Mouse (Mus musculus) bone marrow macrophage, adult 2 months (primary cell): ENCODE measurements at regions not wholly inside any gene's neighbourhood (a gene's known extent, or its start where the extent isn't known, plus 50 kb on each side); places are given as distances from the start of the nearest gene placed in this dataset.

Source experiments
- H3K27ac ChIP-seq: 2 replicates; pipeline ENCODE4 v1.5.1; 2012; ENCODE audit warnings: low read depth, low read length; ENCODE audit not compliant: insufficient read depth
- H3K4me1 ChIP-seq: 2 replicates; pipeline ENCODE4 v1.6.1; 2012; ENCODE audit warnings: low read length; ENCODE audit not compliant: control insufficient read depth, insufficient read depth
- H3K4me3 ChIP-seq: 2 replicates; pipeline ENCODE4 v1.5.1; 2012; ENCODE audit warnings: mild to moderate bottlenecking, low read length, moderate library complexity; ENCODE audit not compliant: insufficient read depth
- CTCF ChIP-seq: IDR thresholded peaks from 2 replicates; pipeline ENCODE4 v1.5.1; 2012; ENCODE audit warnings: low read depth, mild to moderate bottlenecking, low read length, moderate library complexity
- POLR2A ChIP-seq: IDR thresholded peaks from 2 replicates; pipeline ENCODE4 v1.6.1; 2012; ENCODE audit warnings: mild to moderate bottlenecking, low read depth, low read length, borderline replicate concordance

- no peak overlapping the region for H3K4me3 ChIP-seq
- no peak overlapping the region for H3K27ac ChIP-seq
- no peak for TF ChIP-seq CTCF
- H3K4me1 ChIP-seq = no peaks in the 10 kb centered on the region
Measured at GRCm38 (mm10) chr16:75249170-75249569, 336.7 kb downstream of the Lipi start.

- Histone ChIP-seq H3K27ac (no peak overlapping the region), H3K4me1 (no peaks in the 10 kb centered on the region), H3K4me3 (no peak overlapping the region)
- TF ChIP-seq CTCF = no peak
- TF ChIP-seq POLR2A = no peak
Measured at GRCm38 (mm10) chr16:75240383-75240782, 345.5 kb downstream of the Lipi start.

GRCm38 (mm10) chr16:75232133-75232532, 353.7 kb downstream of the Lipi start:
- Histone ChIP-seq H3K27ac (no peak overlapping the region), H3K4me1 (no peaks in the 10 kb centered on the region), H3K4me3 (no peak overlapping the region)
- TF ChIP-seq POLR2A (no peak), CTCF (no peak)

GRCm38 (mm10) chr16:75193404-75193803, 392.5 kb downstream of the Lipi start:
- H3K4me1 ChIP-seq = no peaks in the 10 kb centered on the region
- no peak for TF ChIP-seq CTCF
- TF ChIP-seq POLR2A = no peak
- no peak overlapping the region for H3K27ac ChIP-seq
- no peak overlapping the region for H3K4me3 ChIP-seq

- no peak overlapping the region for H3K27ac ChIP-seq
- TF ChIP-seq CTCF (no peak), POLR2A (no peak)
- H3K4me1 ChIP-seq = no peaks in the 10 kb centered on the region
- H3K4me3 ChIP-seq = no peak overlapping the region
Measured at GRCm38 (mm10) chr16:75190316-75190715, 395.5 kb downstream of the Lipi start.

GRCm38 (mm10) chr16:75166040-75166439, 419.8 kb downstream of the Lipi start:
- H3K4me1 ChIP-seq = no peaks in the 10 kb centered on the region
- no peak overlapping the region for H3K27ac ChIP-seq
- no peak overlapping the region for H3K4me3 ChIP-seq
- no peak for TF ChIP-seq CTCF
- TF ChIP-seq POLR2A = no peak

GRCm38 (mm10) chr16:75164969-75165726, 420.7 kb downstream of the Lipi start:
- Histone ChIP-seq H3K4me1 (no peaks in the 10 kb centered on the region), H3K4me3 (no peak overlapping the region), H3K27ac (no peak overlapping the region)
- TF ChIP-seq POLR2A (no peak), CTCF (no peak)

- TF ChIP-seq POLR2A (no peak), CTCF (no peak)
- Histone ChIP-seq H3K4me1 (no peaks in the 10 kb centered on the region), H3K27ac (no peak overlapping the region), H3K4me3 (no peak overlapping the region)
Measured at GRCm38 (mm10) chr16:75159740-75160139, 426.1 kb downstream of the Lipi start.

- Histone ChIP-seq H3K27ac (no peak overlapping the region), H3K4me1 (no peaks in the 10 kb centered on the region), H3K4me3 (no peak overlapping the region)
- TF ChIP-seq CTCF (no peak), POLR2A (no peak)
Measured at GRCm38 (mm10) chr16:75155441-75156038, 430.3 kb downstream of the Lipi start.
